Mouse (Mus musculus) midbrain, embryonic 12.5 days (tissue): ENCODE data around the gene Npff. TPM values are rescaled to one million over a fixed set of nuclear protein-coding genes. Genes with fewer than 3 reads are reported as not detected.
A peak's percentile ranks its signal among the peaks of the same experiment; 100 is the strongest.

Experiments used
- ATAC-seq: fragments of 200-750 bp; cut with Nextera tagmentation; 2 replicates; pipeline ENCODE4 v1.8.0; 2017; ENCODE audit warnings: low read depth, moderate TSS enrichment, moderate library complexity; ENCODE audit not compliant: low FRiP score
- H3K27ac ChIP-seq: fragments of 300-500 bp; sonication (generic); replicated peaks from 2 replicates; pipeline ENCODE4 v1.5.1; 2016; ENCODE audit warnings: mild to moderate bottlenecking
- H3K27me3 ChIP-seq: fragments of 300-500 bp; sonication (generic); 2 replicates; pipeline ENCODE4 v1.6.1; 2016; ENCODE audit warnings: mild to moderate bottlenecking
- H3K36me3 ChIP-seq: fragments of 300-500 bp; sonication (generic); 2 replicates; pipeline ENCODE4 v1.6.1; 2016
- H3K4me1 ChIP-seq: fragments of 300-500 bp; sonication (generic); 2 replicates; pipeline ENCODE4 v1.6.1; 2016
- H3K4me2 ChIP-seq: fragments of 300-500 bp; sonication (generic); replicated peaks from 2 replicates; pipeline ENCODE4 v1.6.1; 2016; ENCODE audit warnings: mild to moderate bottlenecking, moderate library complexity
- H3K4me3 ChIP-seq: fragments of 300-500 bp; sonication (generic); 2 replicates; pipeline ENCODE4 v1.5.1; 2016; ENCODE audit warnings: mild to moderate bottlenecking
- H3K9ac ChIP-seq: fragments of 300-500 bp; sonication (generic); replicated peaks from 2 replicates; pipeline ENCODE4 v1.6.1; 2016; ENCODE audit warnings: mild to moderate bottlenecking, moderate library complexity
- H3K9me3 ChIP-seq: fragments of 300-500 bp; sonication (generic); 2 replicates; pipeline ENCODE4 v1.6.1; 2016; ENCODE audit warnings: mild to moderate bottlenecking
- WGBS: fragments of 180-500 bp; shearing (Covaris S2); methylation state at CpG from one replicate; pipeline ENCODE4 v1.1.7; 2016; 5-methylcytosine and 5-hydroxymethylcytosine counted together
- polyA plus RNA-seq: library from polyadenylated mRNA; unstranded; fragments of >200 nt; fragmentation: Nextera tagmentation; extraction: Ambion mirVana; gene quantifications from 2 replicates; pipeline ENCODE4 v1.2.1, GENCODE M21; 2016

Gene Npff
- polyA plus RNA-seq, 1 experiment from 2014 or later: 3.1 TPM

GRCm38 (mm10) chr15:102501084-102501814 lies 23.5 kb downstream of the Npff start:
- no peak overlapping the region for H3K4me2 ChIP-seq
- H3K4me1 ChIP-seq: no peaks in the 10 kb centered on the region
- H3K9ac ChIP-seq: no peak overlapping the region
- no peaks in the 10 kb centered on the region for H3K27me3 ChIP-seq
- no peaks in the 10 kb centered on the region for H3K9me3 ChIP-seq
- H3K36me3 ChIP-seq: peaks cover 87% of the 10 kb centered on the region
- H3K4me3 ChIP-seq: no peak overlapping the region
- H3K27ac ChIP-seq: no peak overlapping the region
- ATAC-seq: peak; percentile 23; the same call in 1 of the 2 replicates
- 92% methylated on average over 19 of the region's 19 CpGs for WGBS

GRCm38 (mm10) chr15:102500479-102500878 lies 24.3 kb downstream of the Npff start:
- no peak for ATAC-seq
- Histone ChIP-seq H3K4me1 (no peaks in the 10 kb centered on the region), H3K27ac (no peak overlapping the region), H3K4me2 (no peak overlapping the region), H3K4me3 (no peak overlapping the region), H3K9ac (no peak overlapping the region), H3K36me3 (peaks cover 92% of the 10 kb centered on the region), H3K27me3 (no peaks in the 10 kb centered on the region), H3K9me3 (no peaks in the 10 kb centered on the region)
- WGBS: 94% methylated on average over 5 of the region's 5 CpGs

- no peaks in the 10 kb centered on the region for H3K27me3 ChIP-seq
- ATAC-seq: no peak
- no peaks in the 10 kb centered on the region for H3K4me1 ChIP-seq
- no peak overlapping the region for H3K4me3 ChIP-seq
- no peak overlapping the region for H3K4me2 ChIP-seq
- H3K9me3 ChIP-seq: no peaks in the 10 kb centered on the region
- H3K36me3 ChIP-seq: peaks cover 93% of the 10 kb centered on the region
- H3K9ac ChIP-seq: no peak overlapping the region
- WGBS: 94% methylated on average over 6 of the region's 6 CpGs
- 0 out of 2 replicates have a peak overlapping the region, but pooled peaks have one; percentile 30 for H3K27ac ChIP-seq
Measured at GRCm38 (mm10) chr15:102499851-102500250, 24.9 kb downstream of the Npff start.

GRCm38 (mm10) chr15:102499370-102499769 lies 25.4 kb downstream of the Npff start:
- no peak overlapping the region for H3K9ac ChIP-seq
- no peak for ATAC-seq
- WGBS: 80% methylated on average over 3 of the region's 3 CpGs
- 0 out of 2 replicates have a peak overlapping the region, but pooled peaks have one; percentile 30 for H3K27ac ChIP-seq
- no peaks in the 10 kb centered on the region for H3K27me3 ChIP-seq
- no peak overlapping the region for H3K4me2 ChIP-seq
- H3K4me3 ChIP-seq: no peak overlapping the region
- H3K4me1 ChIP-seq: no peaks in the 10 kb centered on the region
- no peaks in the 10 kb centered on the region for H3K9me3 ChIP-seq
- H3K36me3 ChIP-seq: peaks cover 93% of the 10 kb centered on the region

GRCm38 (mm10) chr15:102498322-102498721 lies 26.4 kb downstream of the Npff start:
- no peak overlapping the region for H3K4me2 ChIP-seq
- no peaks in the 10 kb centered on the region for H3K4me1 ChIP-seq
- H3K9me3 ChIP-seq: no peaks in the 10 kb centered on the region
- no peak for ATAC-seq
- WGBS: 89% methylated on average over 3 of the region's 3 CpGs
- H3K4me3 ChIP-seq: no peak overlapping the region
- no peak overlapping the region for H3K9ac ChIP-seq
- no peaks in the 10 kb centered on the region for H3K27me3 ChIP-seq
- H3K36me3 ChIP-seq: peaks cover 93% of the 10 kb centered on the region
- H3K27ac ChIP-seq: no peak overlapping the region

- Histone ChIP-seq H3K36me3 (peaks cover 85% of the 10 kb centered on the region), H3K9ac (no peak overlapping the region), H3K9me3 (no peaks in the 10 kb centered on the region), H3K4me2 (no peak overlapping the region), H3K4me3 (no peak overlapping the region), H3K4me1 (no peaks in the 10 kb centered on the region), H3K27ac (no peak overlapping the region), H3K27me3 (no peaks in the 10 kb centered on the region)
- no peak for ATAC-seq
- WGBS: 92% methylated on average over 1 of the region's 1 CpGs
Measured at GRCm38 (mm10) chr15:102487664-102488063, 37.1 kb downstream of the Npff start.

- WGBS: 95% methylated on average over 12 of the region's 12 CpGs
- Histone ChIP-seq H3K9me3 (no peaks in the 10 kb centered on the region), H3K27me3 (no peaks in the 10 kb centered on the region), H3K9ac (no peak overlapping the region), H3K36me3 (peaks cover 86% of the 10 kb centered on the region), H3K4me3 (no peak overlapping the region), H3K27ac (no peak overlapping the region), H3K4me1 (no peaks in the 10 kb centered on the region), H3K4me2 (no peak overlapping the region)
- ATAC-seq: no peak
Measured at GRCm38 (mm10) chr15:102485853-102486252, 38.9 kb downstream of the Npff start.

- WGBS: 88% methylated on average over 3 of the region's 3 CpGs
- ATAC-seq: no peak
Measured at GRCm38 (mm10) chr15:102483136-102483535, 41.6 kb downstream of the Npff start.

GRCm38 (mm10) chr15:102474520-102474919 lies 50.2 kb downstream of the Npff start:
- Histone ChIP-seq H3K9ac (no peak overlapping the region), H3K27ac (no peak overlapping the region), H3K4me1 (peaks cover 16% of the 10 kb centered on the region), H3K27me3 (no peaks in the 10 kb centered on the region), H3K4me3 (no peak overlapping the region), H3K4me2 (no peak overlapping the region), H3K9me3 (no peaks in the 10 kb centered on the region), H3K36me3 (peaks cover 60% of the 10 kb centered on the region)
- 93% methylated on average over 2 of the region's 2 CpGs for WGBS
- ATAC-seq: no peak

More at GRCm38 (mm10) chr15:102483136-102483535, 41.6 kb downstream of the Npff start:
- no peaks in the 10 kb centered on the region for H3K4me1 ChIP-seq
- H3K27ac ChIP-seq: no peak overlapping the region
- H3K9ac ChIP-seq: no peak overlapping the region
- H3K4me2 ChIP-seq: no peak overlapping the region
- peaks cover 82% of the 10 kb centered on the region for H3K36me3 ChIP-seq
- no peak overlapping the region for H3K4me3 ChIP-seq
- no peaks in the 10 kb centered on the region for H3K27me3 ChIP-seq
- H3K9me3 ChIP-seq: no peaks in the 10 kb centered on the region

Other genes with a start within 250 kb of the Npff start
- gene Mfsd5, start 245.5 kb downstream of the Npff start, polyA plus RNA-seq: 51.9 and 57.7 TPM in 2 replicates
- 33.6 and 38.4 TPM in 2 replicates for gene Espl1, start 228.7 kb downstream of the Npff start, polyA plus RNA-seq
- 363 and 378 TPM in 2 replicates for gene Pfdn5, start 198.8 kb downstream of the Npff start, polyA plus RNA-seq
- 96.1 and 108 TPM in 2 replicates for gene Myg1, start 193.2 kb downstream of the Npff start, polyA plus RNA-seq
- gene Aaas, start 174.2 kb downstream of the Npff start, polyA plus RNA-seq: 61.5 and 67.9 TPM in 2 replicates
- 0.46 and 0.93 TPM in 2 replicates for gene Sp7, start 157.8 kb downstream of the Npff start, polyA plus RNA-seq
- 9.6 and 10.2 TPM in 2 replicates for gene Sp1, start 118.8 kb downstream of the Npff start, polyA plus RNA-seq
- gene Amhr2, start 79.6 kb downstream of the Npff start, polyA plus RNA-seq: 0.29 TPM in 1 of 2 replicates, not detected in the other
- 84.9 and 97.9 TPM in 2 replicates for gene Prr13, start 65.9 kb downstream of the Npff start, polyA plus RNA-seq
- gene Pcbp2, start 54.4 kb downstream of the Npff start, polyA plus RNA-seq: 168 and 186 TPM in 2 replicates
- 4.6 and 9.6 TPM in 2 replicates for gene Gm10337, start 21.2 kb downstream of the Npff start, polyA plus RNA-seq
- gene Map3k12, start 7.9 kb downstream of the Npff start, polyA plus RNA-seq: 46.1 and 50.6 TPM in 2 replicates
- 106 and 107 TPM in 2 replicates for gene Tarbp2, start 6.8 kb downstream of the Npff start, polyA plus RNA-seq
- gene Gm28047, start 100.1 kb upstream of the Npff start, polyA plus RNA-seq: 0.18 TPM in 1 of 2 replicates, not detected in the other
- gene Atf7, start 100.5 kb upstream of the Npff start, polyA plus RNA-seq: 17.0 and 20.1 TPM in 2 replicates
- gene Atp5g2, start 147.4 kb upstream of the Npff start, polyA plus RNA-seq: 55.9 and 67.0 TPM in 2 replicates
- 41.4 and 42.4 TPM in 2 replicates for gene Calcoco1, start 197.2 kb upstream of the Npff start, polyA plus RNA-seq